Mouse (Mus musculus) olfactory bulb, adult 2 months (tissue): Measurements from ENCODE around the gene Lrba. TPM values are rescaled to one million over a fixed set of nuclear protein-coding genes. Genes with fewer than 3 reads are reported as not detected.
A peak's percentile ranks its signal among the peaks of the same experiment; 100 is the strongest.

Source experiments
- H3K27ac ChIP-seq: fragments of 200-500 bp; 2 replicates; pipeline ENCODE4 v1.5.1; 2012; ENCODE audit warnings: low read depth, low read length; ENCODE audit not compliant: insufficient read depth
- H3K4me1 ChIP-seq: fragments of 200-500 bp; 2 replicates; pipeline ENCODE4 v1.6.1; 2012; ENCODE audit warnings: low read length; ENCODE audit not compliant: control insufficient read depth, insufficient read depth
- H3K4me3 ChIP-seq: fragments of 200-500 bp; 2 replicates; pipeline ENCODE4 v1.5.1; 2012; ENCODE audit warnings: mild to moderate bottlenecking, low read depth, low read length, moderate library complexity; ENCODE audit not compliant: insufficient read depth
- CTCF ChIP-seq: fragments of 200-500 bp; IDR thresholded peaks from 2 replicates; pipeline ENCODE4 v1.5.1; 2012; ENCODE audit warnings: low read depth, mild to moderate bottlenecking, low read length, moderate library complexity; ENCODE audit not compliant: insufficient read depth
- POLR2A ChIP-seq: fragments of 200-500 bp; IDR thresholded peaks from 2 replicates; pipeline ENCODE4 v1.6.1; 2012; ENCODE audit warnings: mild to moderate bottlenecking, low read depth, low read length, moderate library complexity; ENCODE audit not compliant: insufficient read depth
- WGBS: fragments of 180-500 bp; shearing (Covaris S2); methylation state at CpG from one replicate; pipeline ENCODE4 v1.1.7; 2018; 5-methylcytosine and 5-hydroxymethylcytosine counted together
- polyA plus RNA-seq: library from polyadenylated mRNA; stranded (reverse); fragments of >200 nt; gene quantifications from 2 replicates; pipeline ENCODE4 v1.2.4, GENCODE M21; 2012; ENCODE audit warnings: low replicate concordance; ENCODE audit not compliant: missing spikeins, insufficient read depth, insufficient read length

Lrba gene
- polyA plus RNA-seq, 1 experiment = not detected

DNA sequence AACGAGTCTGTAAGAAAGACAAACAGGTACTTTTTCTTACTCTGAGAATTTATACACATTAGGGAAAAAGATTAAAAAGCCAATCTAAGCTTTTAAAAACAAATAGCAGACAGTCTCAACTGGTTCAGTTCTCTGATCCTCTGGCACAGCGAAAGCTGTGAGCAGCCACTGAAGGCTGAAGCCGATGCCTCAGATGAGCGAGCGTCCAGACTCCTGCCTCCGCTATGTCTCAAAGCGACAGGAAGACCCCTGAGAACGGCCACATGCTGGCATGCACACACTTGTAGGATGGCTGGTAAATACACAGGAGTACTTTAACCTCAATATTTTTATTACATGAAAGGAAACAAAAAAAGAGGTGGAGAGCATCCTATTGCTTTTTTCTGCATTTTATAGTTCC is 535.4 kb downstream of the Lrba start:
- Histone ChIP-seq H3K4me1 (no peaks in the 10 kb centered on the region), H3K4me3 (no peak overlapping the region), H3K27ac (no peak overlapping the region)
- TF ChIP-seq POLR2A (no peak), CTCF (no peak)
- 78% methylated on average over 8 of the region's 8 CpGs for WGBS

DNA sequence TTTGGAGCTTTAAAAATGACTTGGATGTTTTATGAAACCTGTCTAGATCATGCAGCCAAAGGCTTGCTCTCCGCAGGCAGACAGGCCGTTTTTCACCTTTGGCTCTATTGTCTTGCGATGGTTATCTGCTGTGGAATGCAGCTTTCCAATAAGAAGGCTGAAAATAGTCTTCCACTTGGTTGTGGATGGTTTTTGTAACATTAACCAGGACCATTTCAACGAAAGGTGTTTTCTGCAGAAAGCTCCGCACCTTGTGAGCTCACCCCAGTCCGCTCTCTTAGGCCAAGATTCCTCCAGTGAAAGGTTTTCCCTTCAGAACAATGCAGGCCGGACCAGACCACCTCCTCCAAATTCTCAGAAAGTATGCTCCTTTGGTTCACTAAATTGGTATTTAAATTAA is 536.0 kb downstream of the Lrba start:
- TF ChIP-seq POLR2A = no peak
- TF ChIP-seq CTCF = no peak
- Histone ChIP-seq H3K4me1 (no peaks in the 10 kb centered on the region), H3K27ac (no peak overlapping the region), H3K4me3 (no peak overlapping the region)
- WGBS = 93% methylated on average over 7 of the region's 7 CpGs

DNA sequence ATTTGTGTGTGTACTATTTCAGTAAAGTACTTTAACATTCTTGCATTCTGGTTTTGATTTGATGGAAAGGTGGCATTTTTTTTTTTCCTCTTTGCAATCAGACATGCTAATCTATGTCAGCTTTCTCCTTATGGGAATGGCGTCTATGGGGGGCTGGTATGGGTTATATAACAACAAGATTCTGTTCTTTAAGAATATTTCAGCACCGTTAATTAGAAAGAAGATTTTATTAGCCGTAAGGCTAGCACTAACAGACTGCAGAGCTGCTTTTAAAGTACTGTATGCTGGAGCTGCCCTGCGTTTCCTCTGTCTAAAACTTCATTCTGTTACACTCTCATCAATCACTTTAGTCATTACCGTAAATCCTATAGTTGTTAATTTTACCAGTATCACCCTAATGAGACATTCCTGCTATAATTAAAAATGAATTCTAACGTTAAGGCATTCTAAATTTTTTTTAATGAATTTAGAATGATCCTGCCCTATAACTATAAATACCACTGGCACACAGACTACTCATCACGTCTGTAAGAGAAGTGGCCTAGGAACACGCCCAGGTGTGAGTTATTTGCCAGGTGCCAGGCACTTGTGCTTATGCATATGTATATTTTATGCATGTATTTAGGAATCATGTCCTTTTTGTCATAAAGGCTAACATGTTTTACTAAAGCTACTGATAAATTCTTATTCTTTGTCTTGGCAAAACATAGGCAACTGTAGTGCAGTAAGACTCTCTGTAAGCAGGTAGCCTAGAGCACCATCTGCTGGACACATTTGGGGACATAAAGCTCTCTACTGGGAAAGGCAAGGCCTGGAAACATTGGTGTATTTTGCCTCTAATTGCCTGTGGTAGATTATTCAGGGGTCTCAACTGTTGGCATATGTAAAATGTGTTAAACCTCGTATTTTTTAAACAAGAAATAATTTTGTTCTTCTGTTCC is 536.9 kb downstream of the Lrba start:
- no peak overlapping the region for H3K27ac ChIP-seq

DNA sequence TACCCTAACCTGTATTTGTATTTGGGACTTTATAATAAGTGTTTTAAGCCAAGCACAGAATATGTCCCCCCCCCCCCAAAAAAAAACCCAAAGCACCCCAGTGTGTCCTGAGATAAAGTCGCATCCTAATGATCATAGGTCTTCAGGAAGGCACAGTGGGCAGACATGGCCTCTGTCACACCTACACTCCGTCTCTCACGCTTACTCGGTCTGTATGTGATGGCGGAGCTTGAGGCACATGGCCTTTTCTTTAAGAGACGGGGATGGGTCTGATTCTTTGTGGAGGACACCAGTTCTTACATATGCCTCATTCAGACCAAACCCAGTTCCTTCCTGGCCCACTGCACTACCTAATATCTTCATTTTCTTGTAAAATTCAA is 537.5 kb downstream of the Lrba start:
- H3K4me1 ChIP-seq = no peaks in the 10 kb centered on the region
- no peak overlapping the region for H3K4me3 ChIP-seq
- no peak overlapping the region for H3K27ac ChIP-seq
- TF ChIP-seq POLR2A (no peak), CTCF (no peak)
- 95% methylated on average over 6 of the region's 6 CpGs for WGBS

More for the DNA sequence above, 536.9 kb downstream of the Lrba start:
- no peaks in the 10 kb centered on the region for H3K4me1 ChIP-seq
- 59% methylated on average over 9 of the region's 9 CpGs for WGBS
- H3K4me3 ChIP-seq = no peak overlapping the region
- TF ChIP-seq CTCF (no peak), POLR2A (no peak)

DNA sequence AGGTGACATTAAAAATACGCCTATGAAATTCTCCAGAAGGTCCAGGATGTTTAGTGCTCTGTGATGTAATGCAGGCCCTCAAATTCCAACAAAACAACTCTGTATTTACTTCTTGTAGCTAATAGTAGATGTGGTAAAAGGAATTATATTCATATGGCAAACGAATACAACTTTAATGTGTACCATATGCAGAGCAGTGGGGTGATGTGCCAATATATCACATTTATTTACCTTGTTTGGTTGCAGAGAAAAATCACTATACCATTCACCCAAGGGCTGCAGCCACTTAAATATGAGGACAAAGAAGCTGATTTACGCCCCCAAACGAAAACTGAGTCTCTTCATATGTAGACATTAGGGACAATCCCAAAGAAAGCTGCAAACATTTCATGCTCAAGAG is 538.0 kb downstream of the Lrba start:
- TF ChIP-seq POLR2A = no peak
- Histone ChIP-seq H3K27ac (no peak overlapping the region), H3K4me3 (no peak overlapping the region), H3K4me1 (no peaks in the 10 kb centered on the region)
- WGBS = 94% methylated on average over 4 of the region's 4 CpGs

DNA sequence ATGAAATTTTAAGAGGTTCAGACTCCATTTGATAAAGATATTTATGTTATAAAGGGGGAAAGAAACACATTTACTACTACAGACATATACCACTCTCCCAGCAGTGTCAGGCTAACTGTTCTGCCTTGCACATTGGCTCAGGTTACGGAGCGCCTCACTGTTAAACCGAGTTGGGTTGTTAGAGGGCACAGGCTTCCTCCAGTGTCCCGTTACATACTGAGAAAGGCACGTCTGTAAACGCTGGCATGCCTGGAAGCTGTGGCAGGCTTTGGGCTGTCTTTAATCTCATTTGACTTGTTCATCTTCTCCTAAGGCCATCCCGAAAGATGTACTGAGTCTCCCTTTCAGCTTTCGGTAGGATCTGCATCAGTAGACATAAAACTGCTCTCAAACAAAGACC is 544.1 kb downstream of the Lrba start:
- Histone ChIP-seq H3K27ac (no peak overlapping the region), H3K4me3 (no peak overlapping the region), H3K4me1 (peaks cover 5% of the 10 kb centered on the region)
- TF ChIP-seq CTCF = no peak
- TF ChIP-seq POLR2A = no peak
- WGBS = 69% methylated on average over 8 of the region's 8 CpGs

DNA sequence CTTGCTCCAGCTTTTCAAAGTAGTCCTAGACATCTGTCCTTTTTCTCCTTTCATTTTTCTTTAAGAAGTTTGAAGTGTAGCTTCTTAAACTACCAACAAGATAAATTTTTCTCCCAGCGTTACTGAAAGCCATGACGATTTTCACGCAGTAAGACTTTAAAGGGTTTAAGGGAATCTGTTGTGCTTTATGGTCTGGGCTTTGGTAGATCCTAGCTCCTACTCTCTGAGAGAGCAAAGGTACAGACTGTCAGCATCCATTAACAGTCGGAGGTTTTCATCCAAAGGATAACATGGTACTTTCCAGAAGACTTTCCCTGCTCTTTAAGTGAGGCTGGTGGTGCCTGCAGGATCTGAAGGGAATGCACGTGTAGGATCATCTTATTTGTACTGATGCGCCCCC is 544.5 kb downstream of the Lrba start:
- Histone ChIP-seq H3K27ac (no peak overlapping the region), H3K4me1 (peaks cover 5% of the 10 kb centered on the region), H3K4me3 (no peak overlapping the region)
- WGBS = 80% methylated on average over 6 of the region's 6 CpGs
- no peak for TF ChIP-seq CTCF
- no peak for TF ChIP-seq POLR2A

DNA sequence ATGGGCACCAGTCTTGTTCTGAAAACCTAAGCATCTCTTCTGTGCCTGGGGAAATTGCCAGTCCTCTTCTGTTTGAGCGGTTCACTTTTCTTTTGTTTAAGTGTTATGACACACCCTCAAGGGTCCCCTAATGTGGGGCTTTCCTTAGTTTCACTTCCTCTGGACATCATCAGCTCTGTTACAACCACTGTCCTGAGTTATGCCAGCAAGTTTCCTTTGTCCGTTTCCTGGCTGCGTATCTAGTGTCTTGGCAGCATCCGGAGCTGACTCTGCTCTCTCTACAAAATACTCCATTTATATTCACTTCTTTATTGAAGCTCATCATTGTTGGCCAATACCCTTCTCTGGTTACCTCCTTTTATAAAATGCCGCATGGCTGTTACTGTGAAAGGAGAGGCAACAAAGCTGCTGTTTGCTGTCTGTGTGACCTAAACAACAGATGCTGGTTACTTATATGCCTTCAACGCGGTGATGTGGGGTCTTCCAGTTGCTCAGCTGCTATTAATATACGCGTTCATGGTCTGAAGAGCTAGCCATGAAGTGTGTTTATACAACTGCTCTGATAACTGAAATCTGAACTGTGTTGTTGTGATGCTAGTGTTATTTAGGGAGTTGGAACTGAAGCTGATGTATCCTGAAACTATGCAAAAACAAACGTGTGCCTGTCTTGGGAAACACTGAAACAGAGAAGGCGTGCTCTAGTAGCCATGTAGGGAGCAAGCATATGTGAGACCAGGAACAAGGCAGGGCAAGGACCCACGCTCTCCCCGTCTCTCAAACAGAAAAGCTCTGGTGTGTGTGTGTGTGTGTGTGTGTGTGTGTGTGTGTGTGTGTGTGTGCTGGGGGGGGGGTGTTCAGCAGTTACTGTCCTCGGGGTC is 550.3 kb downstream of the Lrba start:
- 38% methylated on average over 14 of the region's 14 CpGs for WGBS
- Histone ChIP-seq H3K27ac (no peak overlapping the region), H3K4me3 (no peak overlapping the region), H3K4me1 (peaks cover 20% of the 10 kb centered on the region)
- TF ChIP-seq CTCF (no peak), POLR2A (no peak)

DNA sequence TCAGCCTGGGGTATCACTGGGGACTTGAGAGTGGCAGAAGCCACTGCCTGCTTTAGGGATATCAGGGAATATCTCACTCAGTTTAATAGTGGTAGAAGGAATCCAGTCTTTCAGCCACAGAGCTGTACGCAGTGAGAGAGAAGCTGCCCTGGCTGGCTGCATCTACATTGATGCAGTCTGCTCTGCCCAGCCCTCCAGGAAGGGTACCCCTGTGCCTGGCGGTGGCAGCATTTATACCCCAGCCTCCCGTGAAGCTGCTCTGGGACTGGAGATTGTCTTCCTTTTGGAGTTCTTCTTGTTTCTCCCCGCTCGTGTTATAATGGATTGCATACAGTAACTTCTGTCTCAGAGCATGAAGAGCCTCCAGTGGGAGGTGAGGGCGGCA is 551.0 kb downstream of the Lrba start:
- H3K27ac ChIP-seq = peak overlapping the region; percentile 18; the same call in 1 of the 2 replicates

More for the DNA sequence above, 551.0 kb downstream of the Lrba start:
- Histone ChIP-seq H3K4me3 (no peak overlapping the region), H3K4me1 (peaks cover 20% of the 10 kb centered on the region)
- TF ChIP-seq CTCF = no peak
- no peak for TF ChIP-seq POLR2A
- WGBS = 45% methylated on average over 6 of the region's 6 CpGs
